Mouse (Mus musculus): ENCODE measurements around the gene St8sia1. TPM values are rescaled to one million over a fixed set of nuclear protein-coding genes. Genes with fewer than 3 reads are reported as not detected.

Gene St8sia1
- polyA plus RNA-seq, 1 experiment from 2014 or later = 3.7 TPM

DNA sequence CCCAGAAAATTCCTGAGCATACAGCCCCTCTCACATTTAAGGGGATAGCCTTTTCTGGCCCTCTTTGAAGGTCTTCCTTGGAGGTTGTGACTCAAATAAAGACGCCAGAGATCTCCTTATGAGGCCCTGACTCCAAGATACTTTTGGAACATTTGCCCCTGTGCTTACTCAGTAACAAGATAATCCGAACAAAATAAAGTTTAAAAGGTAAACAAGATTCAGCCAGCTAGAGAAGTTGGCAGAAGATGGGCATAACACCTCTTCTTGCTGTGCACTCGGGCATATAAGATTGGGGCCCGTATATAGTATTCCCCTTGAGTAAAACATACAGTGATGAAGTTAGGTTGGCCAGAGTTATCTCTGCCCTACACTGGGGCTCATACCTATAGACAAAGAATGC lies 104.3 kb downstream of the St8sia1 start:
- no peak for ATAC-seq (ENCODE audit: insufficient number of reproducible peaks, low FRiP score)
- WGBS = 77% methylated on average over 4 of the region's 4 CpGs
- Histone ChIP-seq H3K9me3 (replicated peaks) (0 out of 2 replicates have a peak, but pooled peaks cover 2% of the 10 kb centered on the region), H3K4me1 (replicated peaks) (no peaks in the 10 kb centered on the region; the same call in none of the 2 replicates), H3K4me3 (no peak overlapping the region), H3K9ac (no peak overlapping the region), H3K36me3 (no peaks in the 10 kb centered on the region), H3K4me2 (no peak overlapping the region), H3K27me3 (replicated peaks) (no peaks in the 10 kb centered on the region), H3K27ac (ENCODE audit: poor library complexity, severe bottlenecking) (no peak overlapping the region)

DNA sequence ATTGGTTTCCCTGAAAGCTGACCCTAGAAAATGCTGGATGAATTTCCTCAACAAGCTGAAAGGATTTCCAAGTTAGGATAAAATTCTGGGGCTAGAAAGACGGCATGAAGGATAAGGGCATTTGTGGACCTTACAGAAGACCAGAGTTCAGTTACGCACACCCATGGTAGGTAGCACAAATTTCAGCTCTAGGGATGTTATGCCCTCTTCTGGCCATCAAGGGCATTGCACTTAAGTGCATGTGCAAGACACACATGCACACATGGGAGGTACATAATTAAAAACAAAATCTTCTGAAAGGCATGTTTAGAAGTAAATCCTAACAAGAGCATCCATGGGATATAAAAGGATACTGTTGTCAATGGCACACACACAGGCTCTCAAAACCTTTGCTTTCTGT lies 105.3 kb downstream of the St8sia1 start:
- Histone ChIP-seq H3K27ac (ENCODE audit: poor library complexity, severe bottlenecking) (no peak overlapping the region), H3K9ac (no peak overlapping the region), H3K36me3 (no peaks in the 10 kb centered on the region), H3K4me2 (no peak overlapping the region), H3K4me1 (replicated peaks) (no peaks in the 10 kb centered on the region; the same call in none of the 2 replicates), H3K27me3 (replicated peaks) (no peaks in the 10 kb centered on the region), H3K9me3 (replicated peaks) (0 out of 2 replicates have a peak, but pooled peaks cover 2% of the 10 kb centered on the region), H3K4me3 (no peak overlapping the region)
- no peak for ATAC-seq (ENCODE audit: insufficient number of reproducible peaks, low FRiP score)
- 90% methylated on average over 2 of the region's 2 CpGs for WGBS

DNA sequence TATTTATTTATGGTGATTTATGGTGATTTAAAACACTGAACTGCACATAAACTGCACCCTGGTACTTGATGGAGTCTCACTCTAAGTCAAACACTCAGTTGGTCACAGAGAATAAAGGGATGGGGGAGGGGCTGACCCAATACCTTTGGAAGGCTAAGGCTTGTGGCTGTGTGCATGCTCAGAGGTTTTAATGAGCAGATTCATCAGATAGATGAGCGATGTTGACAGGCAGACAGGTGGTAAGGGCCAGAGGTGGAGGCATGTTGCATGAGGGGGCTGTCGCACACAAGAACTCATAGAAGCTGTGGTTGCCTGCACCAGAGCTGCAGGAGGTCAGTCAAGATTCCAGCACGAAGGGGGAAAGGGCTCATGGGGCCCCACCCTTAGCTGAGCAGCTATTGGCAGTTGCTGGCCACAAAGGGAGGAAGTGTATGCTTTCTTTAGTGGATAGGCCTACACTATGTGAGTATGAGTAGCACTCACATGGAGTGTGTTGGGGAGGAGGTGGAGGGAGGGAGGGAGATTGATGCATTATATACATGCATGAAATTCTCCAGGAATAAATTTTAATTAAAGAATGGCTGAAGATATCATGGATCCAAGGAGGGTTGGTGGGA lies 107.9 kb downstream of the St8sia1 start:
- Histone ChIP-seq H3K27me3 (replicated peaks) (no peaks in the 10 kb centered on the region), H3K4me3 (no peak overlapping the region), H3K27ac (ENCODE audit: poor library complexity, severe bottlenecking) (no peak overlapping the region), H3K4me2 (no peak overlapping the region), H3K9me3 (replicated peaks) (no peaks in the 10 kb centered on the region), H3K36me3 (no peaks in the 10 kb centered on the region), H3K9ac (no peak overlapping the region), H3K4me1 (replicated peaks) (no peaks in the 10 kb centered on the region; the same call in none of the 2 replicates)
- ATAC-seq (ENCODE audit: insufficient number of reproducible peaks, low FRiP score) = no peak
- WGBS = 70% methylated on average over 3 of the region's 3 CpGs

DNA sequence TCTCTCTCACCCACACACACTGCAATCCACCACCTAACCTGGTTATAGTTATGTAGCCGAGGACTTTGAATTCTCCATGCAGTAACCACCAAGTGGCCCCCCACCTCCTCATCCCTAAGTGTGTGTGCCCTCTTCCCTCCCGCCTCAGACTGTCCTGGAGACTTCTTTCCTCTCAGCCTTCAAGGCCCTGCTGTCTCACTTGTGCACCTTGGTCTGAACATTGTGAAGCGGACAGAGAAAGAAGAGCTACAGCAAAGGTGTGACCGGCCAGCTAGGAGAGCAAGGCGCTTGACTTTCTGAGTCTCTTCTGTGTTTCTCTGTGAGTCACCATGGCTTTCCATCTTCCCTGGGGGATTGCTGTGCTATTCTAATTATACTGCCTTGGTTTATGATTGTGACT lies 108.5 kb downstream of the St8sia1 start:
- 85% methylated on average over 5 of the region's 5 CpGs for WGBS
- Histone ChIP-seq H3K4me2 (no peak overlapping the region), H3K27ac (ENCODE audit: poor library complexity, severe bottlenecking) (no peak overlapping the region), H3K9ac (no peak overlapping the region), H3K4me3 (no peak overlapping the region), H3K27me3 (replicated peaks) (no peaks in the 10 kb centered on the region), H3K36me3 (no peaks in the 10 kb centered on the region), H3K9me3 (replicated peaks) (no peaks in the 10 kb centered on the region), H3K4me1 (replicated peaks) (no peaks in the 10 kb centered on the region; the same call in none of the 2 replicates)
- no peak for ATAC-seq (ENCODE audit: insufficient number of reproducible peaks, low FRiP score)

DNA sequence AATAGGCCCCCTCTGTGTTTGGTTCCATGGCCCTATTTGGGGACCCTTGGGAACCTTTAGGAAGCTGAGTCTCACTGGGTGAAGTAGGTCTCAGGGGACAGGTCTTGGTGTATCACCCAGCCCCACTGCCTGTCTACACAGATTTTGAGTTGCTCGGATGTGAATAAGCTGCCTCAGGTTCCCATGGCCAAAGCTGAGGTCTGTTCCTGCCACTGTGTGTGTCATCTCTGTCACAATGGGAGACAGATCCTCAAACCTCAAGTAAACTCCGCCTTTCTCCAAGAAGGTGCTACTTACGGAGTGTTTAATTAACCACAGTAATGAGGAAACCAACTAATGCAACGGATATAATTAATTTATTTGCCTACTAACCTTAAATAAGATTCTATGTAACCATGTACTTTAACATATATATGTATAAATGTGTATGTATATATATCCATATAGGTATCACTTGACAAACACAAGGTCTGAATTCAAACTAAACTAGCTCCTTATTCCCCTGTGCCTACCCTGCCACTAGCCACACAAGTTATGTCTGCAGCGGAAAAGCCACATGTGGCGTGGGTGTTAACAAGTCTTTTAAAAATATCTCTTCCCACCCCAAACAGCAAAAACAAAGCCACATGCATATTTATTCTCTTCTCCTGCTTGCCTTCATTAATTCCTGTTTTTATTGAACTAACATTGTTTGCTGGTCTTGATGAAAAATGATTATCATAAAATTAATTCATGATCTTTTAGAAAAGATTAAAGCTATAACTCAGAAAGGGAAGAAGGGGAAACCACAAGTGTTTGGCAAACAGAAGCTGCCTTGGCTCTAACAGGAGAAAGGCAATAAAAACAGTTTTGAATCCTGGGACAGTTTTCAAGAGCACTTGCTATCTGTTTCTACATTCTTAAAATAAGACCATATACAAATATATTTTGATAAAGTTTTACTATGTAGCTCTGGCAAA lies 111.6 kb downstream of the St8sia1 start:
- Histone ChIP-seq H3K4me3 (no peak overlapping the region), H3K9me3 (replicated peaks) (no peaks in the 10 kb centered on the region), H3K27me3 (replicated peaks) (no peaks in the 10 kb centered on the region), H3K36me3 (no peaks in the 10 kb centered on the region), H3K4me1 (replicated peaks) (no peaks in the 10 kb centered on the region; the same call in none of the 2 replicates), H3K9ac (no peak overlapping the region), H3K4me2 (no peak overlapping the region), H3K27ac (ENCODE audit: poor library complexity, severe bottlenecking) (no peak overlapping the region)
- no peak for ATAC-seq (ENCODE audit: insufficient number of reproducible peaks, low FRiP score)
- WGBS = 84% methylated on average over 6 of the region's 6 CpGs

DNA sequence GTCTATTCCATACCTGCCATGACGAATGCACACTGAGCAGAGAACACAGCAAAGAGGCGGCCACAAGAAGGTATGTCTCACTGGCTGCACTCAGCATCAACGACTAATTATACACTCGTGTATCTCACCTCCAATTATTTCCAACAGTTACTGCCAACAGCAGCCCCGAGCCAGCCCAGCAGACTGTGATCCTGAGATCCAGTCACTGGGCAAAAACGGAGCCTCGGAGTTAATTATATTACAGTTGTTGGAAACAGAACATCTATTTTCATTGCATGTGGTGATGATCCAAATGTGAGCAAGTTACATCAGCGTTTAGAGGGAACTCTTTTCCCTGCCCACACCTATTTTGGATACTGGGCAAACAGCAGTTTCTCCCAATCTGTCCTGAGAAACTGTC lies 113.8 kb downstream of the St8sia1 start:
- Histone ChIP-seq H3K27ac (ENCODE audit: poor library complexity, severe bottlenecking) (no peak overlapping the region), H3K4me2 (no peak overlapping the region), H3K9ac (no peak overlapping the region), H3K27me3 (replicated peaks) (no peaks in the 10 kb centered on the region), H3K9me3 (replicated peaks) (no peaks in the 10 kb centered on the region), H3K36me3 (no peaks in the 10 kb centered on the region), H3K4me3 (no peak overlapping the region), H3K4me1 (replicated peaks) (no peaks in the 10 kb centered on the region)
- no peak for ATAC-seq (ENCODE audit: insufficient number of reproducible peaks, low FRiP score)
- 77% methylated on average over 8 of the region's 8 CpGs for WGBS

DNA sequence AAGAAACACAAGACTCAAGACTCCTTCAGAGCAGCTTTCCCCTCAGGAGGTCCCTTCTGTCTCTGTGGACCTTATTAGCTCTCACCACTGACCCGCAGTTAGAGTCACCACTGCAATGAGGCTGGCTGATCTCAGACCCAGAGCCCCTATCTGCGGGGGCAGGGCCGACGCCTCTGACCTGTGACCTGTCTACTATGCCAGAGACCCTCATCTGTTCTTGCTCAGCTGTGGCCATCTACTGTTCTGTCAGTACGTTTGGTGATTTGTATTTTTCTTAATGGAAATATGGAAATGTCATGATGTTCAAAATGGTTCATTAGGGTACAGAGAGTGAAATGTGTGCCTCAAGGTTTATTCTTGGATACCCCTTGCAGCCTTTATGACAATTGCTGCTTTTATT lies 114.9 kb downstream of the St8sia1 start:
- no peaks in the 10 kb centered on the region for H3K9me3 ChIP-seq (replicated peaks)
- H3K9ac ChIP-seq = no peak overlapping the region
- no peak overlapping the region for H3K4me3 ChIP-seq
- H3K4me2 ChIP-seq = no peak overlapping the region
- WGBS = 30% methylated on average over 5 of the region's 5 CpGs
- H3K4me1 ChIP-seq (replicated peaks) = no peaks in the 10 kb centered on the region
- H3K27me3 ChIP-seq (replicated peaks) = no peaks in the 10 kb centered on the region
- no peaks in the 10 kb centered on the region for H3K36me3 ChIP-seq
- no peak overlapping the region for H3K27ac ChIP-seq (ENCODE audit: poor library complexity, severe bottlenecking)
- ATAC-seq (ENCODE audit: insufficient number of reproducible peaks, low FRiP score) = no peak

DNA sequence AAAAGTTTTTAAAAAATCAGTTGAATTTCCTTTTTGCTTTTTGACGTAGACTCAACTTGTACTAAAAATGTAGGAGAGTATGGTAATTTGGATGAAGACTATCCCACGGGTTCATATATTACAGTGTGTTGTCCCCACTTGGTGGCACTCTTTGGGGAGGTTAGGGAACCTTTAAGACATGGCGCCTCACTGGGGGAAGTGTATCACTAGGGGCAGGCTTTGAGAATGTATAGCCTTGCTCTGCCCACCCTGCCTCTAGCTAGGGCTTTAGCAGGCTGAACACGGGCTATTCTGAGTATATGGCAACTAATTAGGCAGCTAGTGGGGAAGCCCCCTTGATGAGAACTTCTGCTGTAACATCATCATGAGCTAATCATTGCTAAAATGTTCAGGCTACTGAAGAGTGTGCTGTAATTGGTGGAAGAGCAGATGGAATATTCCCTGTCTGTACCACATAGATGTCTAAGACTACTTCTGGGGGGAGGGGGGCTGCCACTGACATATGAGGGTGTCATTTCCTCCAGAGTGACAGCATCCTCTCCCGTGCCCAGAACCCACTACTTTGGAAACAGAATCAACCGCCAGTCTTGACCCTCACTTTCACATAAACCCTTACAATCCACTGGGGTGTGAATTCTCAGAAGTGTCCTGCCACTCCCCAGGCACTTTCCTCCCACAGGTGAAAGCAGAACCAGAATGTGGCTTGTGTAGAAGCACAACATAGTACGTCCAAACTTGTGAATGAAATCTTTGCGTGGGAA lies 116.2 kb downstream of the St8sia1 start:
- Histone ChIP-seq H3K9ac (no peak overlapping the region), H3K27me3 (replicated peaks) (no peaks in the 10 kb centered on the region), H3K9me3 (replicated peaks) (no peaks in the 10 kb centered on the region), H3K4me2 (no peak overlapping the region), H3K27ac (ENCODE audit: poor library complexity, severe bottlenecking) (no peak overlapping the region), H3K36me3 (no peaks in the 10 kb centered on the region), H3K4me3 (no peak overlapping the region), H3K4me1 (replicated peaks) (no peaks in the 10 kb centered on the region)
- WGBS = 64% methylated on average over 8 of the region's 8 CpGs
- no peak for ATAC-seq (ENCODE audit: insufficient number of reproducible peaks, low FRiP score)

DNA sequence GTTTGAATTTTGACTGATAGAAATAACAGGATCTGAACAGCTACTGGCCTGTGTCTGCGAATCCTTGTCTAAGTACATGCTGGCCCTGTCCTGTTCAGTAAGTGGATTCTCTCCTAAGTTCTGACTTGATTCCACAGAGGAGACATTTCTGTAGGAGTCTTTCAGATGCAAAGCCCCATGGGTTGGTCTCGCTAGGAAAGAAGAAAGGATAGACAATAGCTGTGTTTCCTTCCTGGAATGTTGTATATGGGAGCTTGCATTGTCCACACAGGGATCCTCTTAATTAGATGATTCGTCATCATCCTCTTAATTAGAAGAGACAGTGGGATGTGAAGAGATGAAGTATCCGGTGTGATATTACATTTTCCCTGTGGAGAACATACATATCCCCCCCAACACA lies 117.4 kb downstream of the St8sia1 start:
- Histone ChIP-seq H3K4me1 (replicated peaks) (no peaks in the 10 kb centered on the region), H3K36me3 (no peaks in the 10 kb centered on the region), H3K4me3 (no peak overlapping the region), H3K9me3 (replicated peaks) (no peaks in the 10 kb centered on the region), H3K27ac (ENCODE audit: poor library complexity, severe bottlenecking) (no peak overlapping the region), H3K4me2 (no peak overlapping the region), H3K9ac (no peak overlapping the region), H3K27me3 (replicated peaks) (no peaks in the 10 kb centered on the region)
- WGBS = 76% methylated on average over 4 of the region's 4 CpGs
- no peak for ATAC-seq (ENCODE audit: insufficient number of reproducible peaks, low FRiP score)

DNA sequence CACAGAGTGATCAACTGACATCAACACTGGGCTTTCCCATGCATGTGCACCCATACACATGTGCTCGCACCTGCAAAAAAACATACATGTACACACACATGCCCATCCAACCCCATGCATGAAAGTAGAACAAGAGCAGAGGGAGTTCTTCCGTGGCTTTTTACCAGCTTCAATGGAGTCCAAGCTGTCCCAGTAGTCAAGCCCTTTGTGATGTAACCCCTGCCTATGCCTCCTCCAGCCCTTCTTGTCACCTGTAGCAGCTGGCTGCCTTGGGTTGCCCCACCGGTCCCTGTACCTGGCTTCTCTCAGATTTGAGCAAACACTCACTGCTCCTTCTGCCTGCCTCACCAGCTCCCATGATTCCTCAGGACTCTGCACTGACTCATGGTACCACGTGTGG lies 119.2 kb downstream of the St8sia1 start:
- WGBS = 75% methylated on average over 4 of the region's 4 CpGs
- Histone ChIP-seq H3K4me1 (replicated peaks) (no peaks in the 10 kb centered on the region), H3K9me3 (replicated peaks) (no peaks in the 10 kb centered on the region), H3K4me2 (no peak overlapping the region), H3K4me3 (no peak overlapping the region), H3K36me3 (no peaks in the 10 kb centered on the region), H3K27me3 (replicated peaks) (no peaks in the 10 kb centered on the region), H3K27ac (ENCODE audit: poor library complexity, severe bottlenecking) (no peak overlapping the region), H3K9ac (no peak overlapping the region)
- no peak for ATAC-seq (ENCODE audit: insufficient number of reproducible peaks, low FRiP score)

DNA sequence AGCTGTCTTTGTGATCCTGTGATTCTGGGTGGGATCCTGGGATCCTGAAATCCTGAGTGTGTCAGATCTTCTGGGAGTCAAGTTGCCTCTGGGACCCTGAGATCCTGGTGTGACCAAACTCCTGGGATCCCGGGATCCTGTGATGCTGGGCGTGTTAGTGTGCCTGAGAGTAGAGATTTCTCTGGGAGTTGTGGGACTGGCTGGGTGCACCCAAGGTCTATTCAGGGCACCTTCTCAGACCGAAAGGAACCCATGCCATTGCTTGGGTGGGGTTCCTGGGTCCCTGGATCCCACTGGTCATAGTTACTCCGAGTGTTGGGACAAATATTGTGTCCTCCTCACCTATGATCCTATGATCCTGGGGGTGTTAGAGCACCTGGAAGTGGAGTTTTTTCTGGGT lies 120.2 kb downstream of the St8sia1 start:
- Histone ChIP-seq H3K4me3 (no peak overlapping the region), H3K9ac (no peak overlapping the region), H3K4me2 (no peak overlapping the region), H3K9me3 (replicated peaks) (no peaks in the 10 kb centered on the region), H3K4me1 (replicated peaks) (no peaks in the 10 kb centered on the region), H3K36me3 (no peaks in the 10 kb centered on the region), H3K27me3 (replicated peaks) (no peaks in the 10 kb centered on the region), H3K27ac (ENCODE audit: poor library complexity, severe bottlenecking) (no peak overlapping the region)
- ATAC-seq (ENCODE audit: insufficient number of reproducible peaks, low FRiP score) = no peak
- WGBS = 81% methylated on average over 4 of the region's 4 CpGs

Measured in heart, embryonic 12.5 days (tissue).